Mouse (Mus musculus) small intestine, adult 2 months (tissue): ENCODE results near the gene Zfp26.

Source experiments
- CTCF ChIP-seq: fragments of 200-500 bp; IDR thresholded peaks from 2 replicates; pipeline ENCODE4 v1.5.1; 2012; ENCODE audit warnings: low read depth, mild to moderate bottlenecking, control low read depth, inconsistent platforms, low read length, moderate library complexity, mixed read lengths; ENCODE audit not compliant: insufficient replicate concordance, insufficient read length; ENCODE audit errors: extremely low read depth
- POLR2A ChIP-seq: fragments of 200-500 bp; IDR thresholded peaks from 2 replicates; pipeline ENCODE4 v1.6.1; 2012; ENCODE audit warnings: low read depth, mild to moderate bottlenecking, control low read depth, inconsistent platforms, low read length, moderate library complexity

DNA sequence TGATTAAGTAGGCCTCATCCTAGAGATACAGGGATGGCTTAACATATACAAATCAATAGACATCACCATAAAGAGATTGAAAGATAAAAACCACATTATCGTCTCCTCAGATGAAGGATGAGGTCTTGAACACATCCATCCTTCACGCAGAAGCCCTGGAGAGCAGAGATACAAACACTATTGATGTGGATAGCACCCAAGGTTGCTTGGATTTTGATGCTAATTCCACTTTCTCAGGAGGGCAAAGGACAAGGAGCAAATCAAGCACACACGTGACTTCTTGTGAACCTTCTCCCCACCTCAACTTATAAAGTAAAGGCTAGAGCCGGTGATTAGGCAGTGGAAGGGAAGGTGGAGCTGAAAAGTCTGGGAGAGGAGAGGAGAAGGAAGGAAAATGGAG lies 6.3 kb downstream of the Zfp26 start:
- TF ChIP-seq CTCF (no peak), POLR2A (no peak)
